Mouse (Mus musculus): ENCODE measurements around the gene Adamts1.

Gene Adamts1

GRCm38 (mm10) chr16:85765697-85766096 lies 37.2 kb downstream of the Adamts1 start:
- no peak for DNase-seq (ENCODE audit: low spot score in 2 of 2)

- DNase-seq (ENCODE audit: low spot score in 2 of 2) = peak; percentile 13 to 49
These were observed 37.7 kb downstream of the Adamts1 start for GRCm38 (mm10) chr16:85765167-85765566.

- no peak for DNase-seq (ENCODE audit: low spot score in 2 of 2)
These were observed 40.8 kb downstream of the Adamts1 start for GRCm38 (mm10) chr16:85762052-85762665.

DNA sequence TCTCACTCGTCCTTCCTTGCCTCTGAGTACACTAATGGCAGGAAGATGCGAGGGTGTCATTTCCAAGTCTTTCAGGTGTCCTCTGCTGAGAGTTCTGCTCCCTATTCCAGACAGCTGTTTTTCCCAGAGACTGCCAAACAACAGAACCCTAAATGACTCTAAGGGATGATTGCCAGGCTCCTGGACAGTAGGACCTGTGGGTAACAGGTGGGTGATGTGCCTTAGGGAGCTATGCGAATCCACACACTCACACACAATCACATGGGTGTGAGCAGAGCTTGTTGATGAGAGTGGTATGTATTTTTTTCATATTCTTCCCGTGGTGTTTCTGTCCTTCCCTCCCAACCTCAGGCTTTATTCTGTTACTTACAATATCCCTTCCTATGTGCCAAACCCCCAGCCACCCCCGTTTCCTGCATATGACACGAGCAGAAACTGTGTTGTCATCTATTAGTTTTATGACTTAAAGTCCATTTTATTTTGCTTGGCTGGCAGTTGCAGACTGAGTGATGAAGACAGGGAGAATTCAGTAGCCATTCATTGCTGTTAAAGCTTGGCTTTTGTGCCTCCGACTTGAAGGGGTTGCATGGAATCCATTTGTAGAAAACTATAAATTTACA lies 41.8 kb downstream of the Adamts1 start:
- no peak for DNase-seq (ENCODE audit: low spot score in 2 of 2)

DNA sequence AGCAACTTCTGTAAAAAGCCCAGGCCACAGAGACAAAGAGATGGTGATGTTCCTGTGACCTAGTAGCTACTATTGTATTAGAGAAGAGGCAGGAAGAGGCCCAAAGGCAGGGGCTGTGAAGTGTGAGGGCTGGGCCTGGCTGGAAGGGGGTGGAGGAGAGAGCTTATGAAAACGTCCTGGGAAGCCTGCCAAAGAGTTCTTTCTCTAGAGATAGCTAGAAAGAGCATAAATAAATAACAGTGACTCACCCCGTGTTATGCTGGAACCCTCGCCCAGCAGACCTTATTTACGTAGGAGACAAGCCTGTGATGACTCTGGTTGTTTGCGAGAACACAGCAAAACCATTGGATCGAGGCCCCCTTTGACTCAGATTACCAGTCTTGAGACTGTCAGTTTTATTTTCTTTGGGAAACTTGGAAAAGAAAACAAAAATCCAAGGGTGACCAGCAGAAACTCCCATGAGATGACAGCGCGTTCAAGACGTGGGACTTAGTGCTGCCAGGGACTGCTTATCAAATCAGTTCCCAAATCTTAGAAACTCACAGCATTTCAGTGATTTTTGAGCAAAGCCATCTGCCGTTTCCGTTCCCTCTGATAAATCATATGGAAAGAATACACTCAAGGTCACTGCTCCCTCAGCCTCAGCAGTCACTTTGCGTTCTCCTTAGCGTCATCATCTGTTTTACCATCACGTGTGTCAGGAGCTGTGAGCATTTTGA lies 46.7 kb downstream of the Adamts1 start:
- peak; percentile 90 to 93 for DNase-seq (ENCODE audit: low spot score in 2 of 2)

GRCm38 (mm10) chr16:85749335-85749734 lies 53.6 kb downstream of the Adamts1 start:
- peak; percentile 56 to 70 for DNase-seq (ENCODE audit: low spot score in 2 of 2)

- peak; percentile 80 to 90 for DNase-seq (ENCODE audit: low spot score in 2 of 2)
These were observed 55.1 kb downstream of the Adamts1 start for GRCm38 (mm10) chr16:85747589-85748360.

DNA sequence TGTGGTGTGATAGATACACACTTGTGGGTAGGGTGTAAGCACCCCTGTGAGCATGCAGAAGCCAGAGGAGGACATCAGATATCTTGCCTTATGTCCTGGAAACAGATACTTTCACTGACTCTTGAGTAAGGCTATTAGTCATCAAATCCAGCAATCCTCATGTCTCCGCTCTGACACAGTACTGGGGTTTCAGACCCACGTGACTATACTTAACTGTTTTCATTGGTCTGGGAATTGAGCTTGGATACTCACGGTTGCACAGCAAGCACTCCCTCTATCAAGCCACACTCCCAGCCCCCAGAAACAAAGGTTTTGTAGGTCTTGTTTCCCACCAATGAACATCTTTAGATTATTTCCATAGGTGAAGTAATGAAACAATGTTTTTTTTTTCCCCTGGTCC lies 56.5 kb downstream of the Adamts1 start:
- DNase-seq (ENCODE audit: low spot score in 2 of 2) = no peak

Data from heart, adult 9 months (tissue).